Mouse (Mus musculus) limb, embryonic 14.5 days (tissue): ENCODE results near the gene A430078G23Rik. TPM values are rescaled to one million over a fixed set of nuclear protein-coding genes. Genes with fewer than 3 reads are reported as not detected.

ENCODE experiments used
- ATAC-seq: fragments of 200-750 bp; cut with Nextera tagmentation; 2 replicates; pipeline ENCODE4 v1.8.0; 2017; ENCODE audit warnings: low read depth, moderate number of reproducible peaks, moderate TSS enrichment; ENCODE audit not compliant: low FRiP score
- DNase-seq: peaks from one replicate; pipeline ENCODE4 v3.0.0-alpha.2; 2015; ENCODE audit warnings: low spot score
- H3K27ac ChIP-seq: fragments of 300-500 bp; sonication (generic); replicated peaks from 2 replicates; pipeline ENCODE4 v1.5.1; 2014; ENCODE audit warnings: low read depth, mild to moderate bottlenecking, low read length, moderate library complexity, mixed read lengths
- H3K27me3 ChIP-seq: fragments of 300-500 bp; sonication (generic); 2 replicates; pipeline ENCODE4 v1.6.1; 2014; ENCODE audit warnings: low read length, mixed read lengths; ENCODE audit not compliant: control insufficient read depth, insufficient read depth
- H3K36me3 ChIP-seq: fragments of 300-500 bp; sonication (generic); 2 replicates; pipeline ENCODE4 v1.6.1; 2014; ENCODE audit warnings: mild to moderate bottlenecking, low read length, moderate library complexity, mixed read lengths; ENCODE audit not compliant: control insufficient read depth, insufficient read depth
- H3K4me1 ChIP-seq: fragments of 300-500 bp; sonication (generic); 2 replicates; pipeline ENCODE4 v1.6.1; 2014; ENCODE audit warnings: antibody characterized with exemption, low read length, mixed read lengths; ENCODE audit not compliant: control insufficient read depth, insufficient read depth
- H3K4me2 ChIP-seq: fragments of 300-500 bp; sonication (generic); replicated peaks from 2 replicates; pipeline ENCODE4 v1.6.1; 2014; ENCODE audit warnings: low read depth, mild to moderate bottlenecking, low read length, moderate library complexity; ENCODE audit not compliant: severe bottlenecking
- H3K4me3 ChIP-seq: fragments of 300-500 bp; sonication (generic); replicated peaks from 2 replicates; pipeline ENCODE4 v1.5.1; 2014; ENCODE audit warnings: low read length
- H3K9ac ChIP-seq: fragments of 300-500 bp; sonication (generic); 2 replicates; pipeline ENCODE4 v1.6.1; 2014; ENCODE audit warnings: mild to moderate bottlenecking, low read depth, low read length, moderate library complexity; ENCODE audit not compliant: severe bottlenecking
- H3K9me3 ChIP-seq: fragments of 300-500 bp; sonication (generic); 2 replicates; pipeline ENCODE4 v1.6.1; 2016; ENCODE audit warnings: low read length; ENCODE audit not compliant: control insufficient read depth
- POLR2A ChIP-seq: fragments of 200-500 bp; IDR thresholded peaks from 2 replicates; pipeline ENCODE4 v1.8.0; 2012; ENCODE audit warnings: inconsistent platforms, mild to moderate bottlenecking, moderate library complexity, borderline replicate concordance; ENCODE audit not compliant: insufficient read depth, insufficient read length; ENCODE audit errors: extremely low read depth
- WGBS: fragments of 180-500 bp; shearing (Covaris S2); extraction: QIAGEN DNeasy Blood & Tissue Kit; methylation state at CpG from one replicate; pipeline ENCODE4 v1.1.7; 2014; 5-methylcytosine and 5-hydroxymethylcytosine counted together
- polyA plus RNA-seq, 2 experiments: library from polyadenylated mRNA; depleted of rRNA in 1 of 2; stranded (reverse) in 1 of 2; unstranded in 1 of 2; fragments of >200 nt; fragmentation: Nextera tagmentation in 1 of 2; extraction: Ambion mirVana in 1 of 2; gene quantifications; 2 replicates each; pipeline versions ENCODE4 v1.2.1 to v1.2.3; 2012 to 2014

Gene A430078G23Rik
- polyA plus RNA-seq, 2 experiments = 0.18 to 0.22 TPM

GRCm38 (mm10) chr8:3367086-3367485 lies 13.9 kb downstream of the A430078G23Rik start:
- H3K4me1 ChIP-seq = no peaks in the 10 kb centered on the region

GRCm38 (mm10) chr8:3368091-3368490 lies 14.9 kb downstream of the A430078G23Rik start:
- no peaks in the 10 kb centered on the region for H3K27me3 ChIP-seq
- H3K4me3 ChIP-seq = no peak overlapping the region
- no peaks in the 10 kb centered on the region for H3K9me3 ChIP-seq
- WGBS = 72% methylated on average over 1 of the region's 1 CpGs
- no peaks in the 10 kb centered on the region for H3K36me3 ChIP-seq
- no peak overlapping the region for H3K9ac ChIP-seq
- TF ChIP-seq POLR2A = no peak
- no peak for DNase-seq
- H3K4me2 ChIP-seq = no peak overlapping the region
- no peak for ATAC-seq
- no peak overlapping the region for H3K27ac ChIP-seq
- H3K4me1 ChIP-seq = no peaks in the 10 kb centered on the region

More at GRCm38 (mm10) chr8:3367086-3367485, 13.9 kb downstream of the A430078G23Rik start:
- Histone ChIP-seq H3K27me3 (no peaks in the 10 kb centered on the region), H3K36me3 (no peaks in the 10 kb centered on the region), H3K4me3 (no peak overlapping the region), H3K27ac (no peak overlapping the region), H3K9me3 (no peaks in the 10 kb centered on the region), H3K9ac (no peak overlapping the region), H3K4me2 (no peak overlapping the region)
- no peak for TF ChIP-seq POLR2A
- WGBS = 85% methylated on average over 5 of the region's 5 CpGs
- ATAC-seq (no peak), DNase-seq (no peak)

DNA sequence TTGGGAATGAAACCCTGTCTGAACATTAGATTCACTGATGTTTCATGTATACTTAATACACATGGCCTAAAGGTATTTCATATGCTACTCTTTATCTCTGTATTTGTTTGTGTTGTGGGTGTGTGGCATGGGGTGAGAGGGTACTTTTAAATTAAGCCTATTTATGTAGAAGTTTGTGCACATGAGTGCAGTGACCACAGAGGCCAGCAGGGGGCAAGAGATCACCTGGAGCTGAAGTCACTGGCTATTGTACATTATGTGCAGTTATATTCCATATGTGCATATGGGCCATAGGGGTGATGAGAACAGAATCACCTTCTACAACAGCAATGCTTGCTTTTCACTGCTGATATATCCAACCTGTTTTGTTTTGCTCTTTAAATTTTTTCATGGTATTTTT lies 22.5 kb downstream of the A430078G23Rik start:
- ATAC-seq = no peak
- H3K4me2 ChIP-seq = no peak overlapping the region
- no peaks in the 10 kb centered on the region for H3K36me3 ChIP-seq
- H3K4me1 ChIP-seq = no peaks in the 10 kb centered on the region
- no peaks in the 10 kb centered on the region for H3K9me3 ChIP-seq
- H3K27me3 ChIP-seq = no peaks in the 10 kb centered on the region
- H3K27ac ChIP-seq = no peak overlapping the region
- TF ChIP-seq POLR2A = no peak
- no peak overlapping the region for H3K4me3 ChIP-seq
- no peak for DNase-seq
- no peak overlapping the region for H3K9ac ChIP-seq

GRCm38 (mm10) chr8:3376641-3377274 lies 23.5 kb downstream of the A430078G23Rik start:
- 42% methylated on average over 11 of the region's 11 CpGs for WGBS

GRCm38 (mm10) chr8:3387286-3387685 lies 34.1 kb downstream of the A430078G23Rik start:
- H3K9me3 ChIP-seq = no peaks in the 10 kb centered on the region
- no peak overlapping the region for H3K4me2 ChIP-seq
- no peak for ATAC-seq
- H3K4me3 ChIP-seq = no peak overlapping the region
- peak; percentile 55 for DNase-seq
- no peak overlapping the region for H3K9ac ChIP-seq
- no peaks in the 10 kb centered on the region for H3K36me3 ChIP-seq
- no peaks in the 10 kb centered on the region for H3K4me1 ChIP-seq
- H3K27ac ChIP-seq = no peak overlapping the region
- no peaks in the 10 kb centered on the region for H3K27me3 ChIP-seq
- 31% methylated on average over 6 of the region's 6 CpGs for WGBS
- TF ChIP-seq POLR2A = no peak

More at GRCm38 (mm10) chr8:3376641-3377274, 23.5 kb downstream of the A430078G23Rik start:
- Histone ChIP-seq H3K4me1 (no peaks in the 10 kb centered on the region), H3K4me3 (no peak overlapping the region), H3K9me3 (no peaks in the 10 kb centered on the region), H3K27ac (no peak overlapping the region), H3K9ac (no peak overlapping the region), H3K4me2 (no peak overlapping the region), H3K27me3 (no peaks in the 10 kb centered on the region), H3K36me3 (no peaks in the 10 kb centered on the region)
- DNase-seq (no peak), ATAC-seq (no peak)
- TF ChIP-seq POLR2A = no peak
